11 mouse cellular contexts compared by ENCODE assay signal in genomic region chr2:170177323-170177722, GRCm38 (mm10). TPM values are rescaled to one million over a fixed set of nuclear protein-coding genes. Genes with fewer than 3 reads are reported as not detected.
DNase-seq lines count a peak whose midpoint lies in the region; ATAC-seq lines count a peak whose summit lies in the region.
"Had no signal": no experiment of that assay in that cellular context is flagged by ENCODE, and none has a peak within 500 bp of the region (broad histone marks: within the 10 kb centered on the region; RNA-seq: fewer than 3 reads in every experiment).

No protein-coding gene starts in this region.

- H3K27me3 ChIP-seq in hindbrain, embryonic 10.5 days (ENCODE audit: insufficient read depth, poor library complexity, severe bottlenecking), result no peaks in the 10 kb centered on the region; the same call in 1 of the 2 replicates
- no peaks in the 10 kb centered on the region for H3K27me3 ChIP-seq in hindbrain, embryonic 16.5 days (replicated peaks; ENCODE audit: control insufficient read depth, insufficient read depth, low read length)
- H3K27me3 ChIP-seq in lung, embryonic 15.5 days, result no peaks in the 10 kb centered on the region
- H3K27me3 ChIP-seq in stomach, embryonic 16.5 days (ENCODE audit: control insufficient read depth, insufficient read depth, low read length), result no peaks in the 10 kb centered on the region
- H3K27me3 ChIP-seq: midbrain, embryonic 13.5 days had no signal

- peak overlapping the region; percentile 53; the same call in 1 of the 2 replicates for H3K27ac ChIP-seq in hindbrain, embryonic 10.5 days
- H3K27ac ChIP-seq in hindbrain, embryonic 16.5 days (ENCODE audit: low read depth, low read length), result no peak overlapping the region
- H3K27ac ChIP-seq in lung, embryonic 15.5 days, result 0 out of 2 replicates have a peak overlapping the region, but pooled peaks have one; percentile 30
- H3K27ac ChIP-seq in stomach, embryonic 16.5 days (ENCODE audit: low read length), result no peak overlapping the region
- H3K27ac ChIP-seq: midbrain, embryonic 13.5 days had no signal

- peak; percentile 41 for DNase-seq in adrenal gland, postnatal 10 days
- no peak for DNase-seq in adrenal gland, adult 8-10 months
- DNase-seq in hindbrain, embryonic 10.5 days (ENCODE audit: low spot score), result no peak
- no peak for DNase-seq in lung, adult 18-20 months
- DNase-seq: cerebellum, postnatal 10 days; liver, postnatal 0 days had no signal

- 39% methylated on average over 8 of the region's 8 CpGs for WGBS in hindbrain, embryonic 10.5 days
- WGBS in hindbrain, embryonic 16.5 days, result 37% methylated on average over 8 of the region's 8 CpGs
- WGBS in lung, embryonic 15.5 days, result 13% methylated on average over 8 of the region's 8 CpGs
- 15% methylated on average over 8 of the region's 8 CpGs for WGBS in stomach, embryonic 16.5 days

- no peak overlapping the region for H3K4me2 ChIP-seq in hindbrain, embryonic 16.5 days (ENCODE audit: low read length)
- peak overlapping the region; percentile 12 for H3K4me2 ChIP-seq in lung, embryonic 15.5 days
- 0 out of 2 replicates have a peak overlapping the region, but pooled peaks have one; percentile 7 for H3K4me2 ChIP-seq in stomach, embryonic 16.5 days (ENCODE audit: low read depth, low read length)
- H3K4me2 ChIP-seq: midbrain, embryonic 13.5 days had no signal

- H3K9ac ChIP-seq in hindbrain, embryonic 16.5 days (ENCODE audit: low read depth, low read length), result no peak overlapping the region
- H3K9ac ChIP-seq in lung, embryonic 15.5 days, result no peak overlapping the region
- no peak overlapping the region for H3K9ac ChIP-seq in stomach, embryonic 16.5 days (ENCODE audit: low read length)
- H3K9ac ChIP-seq: liver, postnatal 0 days; midbrain, embryonic 13.5 days had no signal

- H3K4me1 ChIP-seq in hindbrain, embryonic 10.5 days (replicated peaks), result peaks cover 42% of the 10 kb centered on the region
- H3K4me1 ChIP-seq in hindbrain, embryonic 16.5 days (ENCODE audit: control insufficient read depth, insufficient read depth, low read depth, low read length), result peaks cover 7% of the 10 kb centered on the region; the same call in 1 of the 2 replicates
- H3K4me1 ChIP-seq in lung, embryonic 15.5 days, result peaks cover 41% of the 10 kb centered on the region
- H3K4me1 ChIP-seq in stomach, embryonic 16.5 days (ENCODE audit: control insufficient read depth, insufficient read depth, low read length), result peaks cover 34% of the 10 kb centered on the region

- H3K4me3 ChIP-seq in hindbrain, embryonic 10.5 days, result no peak overlapping the region
- no peak overlapping the region for H3K4me3 ChIP-seq in hindbrain, embryonic 16.5 days (ENCODE audit: low read length)
- no peak overlapping the region for H3K4me3 ChIP-seq in lung, embryonic 15.5 days
- H3K4me3 ChIP-seq in stomach, embryonic 16.5 days (replicated peaks; ENCODE audit: low read length), result no peak overlapping the region
- H3K4me3 ChIP-seq: midbrain, embryonic 13.5 days had no signal

- no peaks in the 10 kb centered on the region for H3K36me3 ChIP-seq in hindbrain, embryonic 10.5 days
- H3K36me3 ChIP-seq in hindbrain, embryonic 16.5 days (ENCODE audit: control insufficient read depth, insufficient read depth, low read length), result no peaks in the 10 kb centered on the region
- no peaks in the 10 kb centered on the region for H3K36me3 ChIP-seq in lung, embryonic 15.5 days
- no peaks in the 10 kb centered on the region for H3K36me3 ChIP-seq in stomach, embryonic 16.5 days (ENCODE audit: control insufficient read depth, insufficient read depth, low read length)
- H3K36me3 ChIP-seq: midbrain, embryonic 13.5 days had no signal

- ATAC-seq in hindbrain, embryonic 16.5 days, result no peak
- no peak for ATAC-seq in lung, embryonic 15.5 days (ENCODE audit: borderline replicate concordance, extremely low read depth, low FRiP score, low TSS enrichment)
- ATAC-seq in stomach, embryonic 16.5 days (ENCODE audit: insufficient read depth, low FRiP score), result no peak
- no peak for ATAC-seq in erythroid progenitor cell, adult 5-6 weeks (replicated peaks; ENCODE audit: low FRiP score, poor library complexity, severe bottlenecking)
- ATAC-seq: liver, postnatal 0 days had no signal

- no peaks in the 10 kb centered on the region for H3K9me3 ChIP-seq in hindbrain, embryonic 10.5 days
- H3K9me3 ChIP-seq in hindbrain, embryonic 16.5 days (ENCODE audit: control insufficient read depth, low read length), result no peaks in the 10 kb centered on the region
- H3K9me3 ChIP-seq in lung, embryonic 15.5 days, result no peaks in the 10 kb centered on the region
- H3K9me3 ChIP-seq in stomach, embryonic 16.5 days (replicated peaks; ENCODE audit: control insufficient read depth, low read length), result no peaks in the 10 kb centered on the region
- H3K9me3 ChIP-seq: midbrain, embryonic 13.5 days had no signal

RNA-seq across cellular contexts. Expression of gene Zfp217, which starts 29.4 kb away (rescaled TPM):
- 10 to 100 TPM; 22.0 to 31.0 TPM for total RNA-seq in adrenal gland, postnatal 10 days (2021)
- total RNA-seq in adrenal gland, adult 8-10 months (2022), result 10 to 100 TPM; 23.0 to 38.9 (median 32.6) TPM
- 3.0 TPM in 2 replicates for polyA plus RNA-seq in hindbrain, embryonic 10.5 days (2016; fragmentation: Nextera tagmentation; extraction: Ambion mirVana)
- polyA plus RNA-seq in hindbrain, embryonic 16.5 days (2015; fragmentation: Nextera tagmentation; extraction: Ambion mirVana), result 0.92 and 1.0 TPM in 2 replicates
- 5.0 and 5.1 TPM in 2 replicates for polyA plus RNA-seq in lung, embryonic 15.5 days (2015; fragmentation: Nextera tagmentation; extraction: Ambion mirVana)
- 3.0 and 3.2 TPM in 2 replicates for polyA plus RNA-seq in stomach, embryonic 16.5 days (2015; fragmentation: Nextera tagmentation; extraction: Ambion mirVana)
- 19.7 and 20.9 TPM in 2 replicates for total RNA-seq in erythroid progenitor cell, adult 5-6 weeks (2015; ENCODE audit: low replicate concordance)
- 25.7 and 33.9 TPM in 2 replicates for total RNA-seq in erythroid progenitor cell, adult 5-6 weeks (2017; ENCODE audit: low replicate concordance)

Comparison
In these comparisons a context has a peak if more than half of its experiments do, and no peak if none do; other contexts are left out.
1. H3K27ac ChIP-seq: peak in hindbrain, embryonic 10.5 days (single experiment) and lung, embryonic 15.5 days (single experiment); none in hindbrain, embryonic 16.5 days (single experiment) and stomach, embryonic 16.5 days (single experiment).